Mouse (Mus musculus): Measurements from ENCODE around the gene Ddx47.

DNA sequence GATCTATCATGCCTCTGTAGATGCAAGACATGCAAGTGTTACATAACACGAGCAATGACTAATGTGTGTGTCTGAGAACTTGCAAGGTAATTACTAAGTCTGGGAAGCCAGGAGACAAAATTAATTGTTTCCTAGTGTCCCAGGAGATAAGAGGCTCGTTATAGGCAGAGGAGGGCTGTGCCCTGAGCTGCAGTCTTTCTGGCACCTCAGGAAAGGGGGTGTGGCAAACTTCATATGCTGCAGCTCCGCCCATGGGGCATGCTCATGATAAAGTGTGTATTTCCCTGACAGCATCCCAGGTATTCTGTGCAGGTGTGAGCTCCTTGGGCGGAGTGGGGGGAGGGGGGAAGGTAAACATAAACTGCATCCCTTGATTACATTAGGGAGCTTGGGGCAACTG, 39.3 kb upstream of the Ddx47 start:
- TF ChIP-seq CTCF (IDR thresholded peaks at IDR 0.05; ENCODE audit: low read depth, low read length): no peak
- no peak for TF ChIP-seq POLR2A (IDR thresholded peaks at IDR 0.05; ENCODE audit: borderline replicate concordance, low read depth, low read length)

Measured in bone marrow macrophage, adult 2 months (primary cell).